Mouse (Mus musculus) left cerebral cortex, postnatal 25 days (tissue): ENCODE results near the gene Gprc5c. TPM values are rescaled to one million over a fixed set of nuclear protein-coding genes. Genes with fewer than 3 reads are reported as not detected.

ENCODE experiments used
- DNase-seq, 2 experiments: peaks; one replicate each; pipeline ENCODE4 v3.0.0; 2022; ENCODE audit warnings: low spot score in 2 of 2, mixed read lengths in 1 of 2
- intact Hi-C: fragments of 180-260 bp; cut with DNase I; formaldehyde crosslinking; loops from one replicate; pipeline ENCODE4 v1.15.1; 2025
- total RNA-seq, 2 experiments: library from RNA; stranded (reverse); gene quantifications; 2 replicates each; pipeline ENCODE4 v1.2.3; 2021

Gprc5c gene
- total RNA-seq, 2 experiments from 2014 or later = 4.2 to 6.4 TPM

- no peak for DNase-seq
- intact Hi-C loops = no loop called here
Measured at GRCm38 (mm10) chr11:114829499-114830432, 21.2 kb upstream of the Gprc5c start.

- intact Hi-C loops = no loop called here
- DNase-seq = no peak
Measured at GRCm38 (mm10) chr11:114830433-114830773, 20.5 kb upstream of the Gprc5c start.

GRCm38 (mm10) chr11:114833166-114833565 is 17.8 kb upstream of the Gprc5c start:
- no peak for DNase-seq
- intact Hi-C loops = no loop called here

- intact Hi-C loops = no loop called here
- DNase-seq = no peak
Measured at GRCm38 (mm10) chr11:114843818-114844463, 7.0 kb upstream of the Gprc5c start.

GRCm38 (mm10) chr11:114844464-114845220 is 6.3 kb upstream of the Gprc5c start:
- no peak for DNase-seq
- intact Hi-C loops = no loop called here

GRCm38 (mm10) chr11:114846336-114846735 is 4.6 kb upstream of the Gprc5c start:
- intact Hi-C loops = no loop called here
- DNase-seq = no peak

- intact Hi-C loops = no loop called here
- no peak for DNase-seq
Measured at GRCm38 (mm10) chr11:114847008-114847407, 3.9 kb upstream of the Gprc5c start.

GRCm38 (mm10) chr11:114849572-114849971 is 1.4 kb upstream of the Gprc5c start:
- DNase-seq = no peak
- intact Hi-C loops = no loop called here

- no peak for DNase-seq
- intact Hi-C loops = no loop called here
Measured at GRCm38 (mm10) chr11:114850066-114850451, 893 bp upstream of the Gprc5c start.

- intact Hi-C loops = no loop called here
- DNase-seq = no peak
Measured at GRCm38 (mm10) chr11:114851269-114851607, 286 bp downstream of the Gprc5c start.

- peak in 1 of 2 experiments; percentile 13 for DNase-seq
- intact Hi-C loops = no loop called here
Measured at GRCm38 (mm10) chr11:114851608-114852310, 807 bp downstream of the Gprc5c start.

GRCm38 (mm10) chr11:114852311-114853173 is 1.6 kb downstream of the Gprc5c start:
- intact Hi-C loops = no loop called here
- DNase-seq = no peak

- DNase-seq = no peak
- intact Hi-C loops = no loop called here
Measured at GRCm38 (mm10) chr11:114853174-114853838, 2.4 kb downstream of the Gprc5c start.

GRCm38 (mm10) chr11:114854581-114854980 is 3.6 kb downstream of the Gprc5c start:
- no peak for DNase-seq
- intact Hi-C loops = no loop called here

GRCm38 (mm10) chr11:114856125-114856524 is 5.2 kb downstream of the Gprc5c start:
- no peak for DNase-seq
- intact Hi-C loops = no loop called here

- intact Hi-C loops = no loop called here
- no peak for DNase-seq
Measured at GRCm38 (mm10) chr11:114858641-114859040, 7.7 kb downstream of the Gprc5c start.

- DNase-seq = no peak
- intact Hi-C loops = loop anchor here (5.0 kb wide), 1 partner anchor 49 kb away; no protein-coding TSS in a partner anchor
Measured at GRCm38 (mm10) chr11:114861057-114861456, 10.1 kb downstream of the Gprc5c start.

- intact Hi-C loops = loop anchor here (5.0 kb wide), 1 partner anchor 50 kb away; no protein-coding TSS in a partner anchor
- no peak for DNase-seq
Measured at GRCm38 (mm10) chr11:114862687-114863086, 11.7 kb downstream of the Gprc5c start.
